Mouse (Mus musculus): ENCODE measurements around the gene Abhd17b. TPM values are rescaled to one million over a fixed set of nuclear protein-coding genes. Genes with fewer than 3 reads are reported as not detected.
A peak's percentile ranks its signal among the peaks of the same experiment; 100 is the strongest.

The Abhd17b gene
- total and polyA plus RNA-seq, 3 experiments = 19.3 to 62.1 (median 33.5) TPM

DNA sequence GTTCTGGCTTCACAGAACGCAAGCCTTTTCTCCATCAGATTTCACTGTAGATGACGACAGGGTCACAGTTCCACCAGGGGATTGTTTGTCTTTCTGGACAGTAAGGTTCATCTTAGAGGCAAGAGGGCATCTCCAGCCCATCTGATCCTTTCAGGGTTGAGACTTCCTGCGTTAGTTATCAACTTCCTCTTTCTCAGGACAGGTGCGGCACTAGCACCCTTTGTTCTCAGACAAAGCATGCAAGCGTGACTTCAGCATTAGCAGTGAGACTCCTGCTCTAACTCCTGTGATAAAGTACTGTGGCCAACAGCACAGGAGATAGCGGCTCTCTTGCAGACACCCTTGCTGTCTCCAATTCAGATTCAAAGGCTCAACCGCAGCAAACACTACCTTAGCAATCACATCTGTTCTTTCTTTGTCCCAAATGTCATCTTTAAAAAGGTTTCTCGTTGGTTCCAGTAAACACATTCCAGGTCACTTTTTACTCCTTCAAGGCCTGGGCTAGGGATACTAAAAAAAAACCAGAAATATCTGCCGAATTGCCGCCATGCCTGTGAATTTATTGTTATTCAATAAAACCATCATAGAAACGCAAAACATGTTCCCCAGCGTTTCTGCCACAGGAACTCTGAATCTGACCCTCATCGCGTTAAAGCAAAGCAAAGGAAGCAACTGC, 22.2 kb upstream of the Abhd17b start (continued):
- TF ChIP-seq HCFC1 (IDR thresholded peaks at IDR 0.05; ENCODE audit: low read depth, low read length) (0 out of 2 replicates have a peak, but pooled peaks have one; percentile 15), ZMIZ1 (IDR thresholded peaks at IDR 0.05; ENCODE audit: low read depth, low read length) (no peak), SIN3A (IDR thresholded peaks at IDR 0.05; ENCODE audit: low read length) (0 out of 2 replicates have a peak, but pooled peaks have one; percentile 30), MYC (IDR thresholded peaks at IDR 0.05; ENCODE audit: low read depth, low read length) (peak; percentile 74), MEF2A (IDR thresholded peaks at IDR 0.05; ENCODE audit: borderline replicate concordance, low read depth, low read length) (no peak), ETS1 (conservative IDR thresholded peaks at IDR 0.05; ENCODE audit: low read depth, low read length) (peak; percentile 62), POLR2A (IDR thresholded peaks at IDR 0.05; ENCODE audit: low read depth, low read length) (peak; percentile 59), JUND (conservative IDR thresholded peaks at IDR 0.05; ENCODE audit: low read depth, low read length) (no peak), RAD21 (IDR thresholded peaks at IDR 0.05; ENCODE audit: low read depth, low read length) (no peak; the same call in 1 of the 2 replicates), EP300 (IDR thresholded peaks at IDR 0.05; ENCODE audit: low read length) (peak; percentile 76), IRF4 (IDR thresholded peaks at IDR 0.05; ENCODE audit: low read depth, low read length) (peak; percentile 14; the same call in 1 of the 2 replicates), UBTF (IDR thresholded peaks at IDR 0.05; ENCODE audit: low read depth, low read length) (no peak), BHLHE40 (IDR thresholded peaks at IDR 0.05; ENCODE audit: low read depth, low read length) (peak; percentile 86), RCOR1 (conservative IDR thresholded peaks at IDR 0.05; ENCODE audit: low read depth, low read length) (peak; percentile 57; the same call in 1 of the 2 replicates), MAX (IDR thresholded peaks at IDR 0.05; ENCODE audit: low read length) (peak; percentile 57; the same call in 1 of the 2 replicates), CTCF (conservative IDR thresholded peaks at IDR 0.05 in 1 of 2, IDR thresholded peaks at IDR 0.05 in 1 of 2; ENCODE audit: low read depth in 2 of 2, low read length in 2 of 2) (no peak), NRF1 (IDR thresholded peaks at IDR 0.05; ENCODE audit: low read depth, low read length) (no peak), CHD1 (IDR thresholded peaks at IDR 0.05; ENCODE audit: low read depth, low read length) (no peak), ELF1 (IDR thresholded peaks at IDR 0.05; ENCODE audit: low read depth, low read length) (0 out of 2 replicates have a peak, but pooled peaks have one; percentile 8), MAZ (IDR thresholded peaks at IDR 0.05; ENCODE audit: low read depth, low read length) (no peak), PAX5 (IDR thresholded peaks at IDR 0.05; ENCODE audit: low read length) (peak; percentile 84), USF1 (IDR thresholded peaks at IDR 0.05; ENCODE audit: low read depth, low read length) (no peak)

DNA sequence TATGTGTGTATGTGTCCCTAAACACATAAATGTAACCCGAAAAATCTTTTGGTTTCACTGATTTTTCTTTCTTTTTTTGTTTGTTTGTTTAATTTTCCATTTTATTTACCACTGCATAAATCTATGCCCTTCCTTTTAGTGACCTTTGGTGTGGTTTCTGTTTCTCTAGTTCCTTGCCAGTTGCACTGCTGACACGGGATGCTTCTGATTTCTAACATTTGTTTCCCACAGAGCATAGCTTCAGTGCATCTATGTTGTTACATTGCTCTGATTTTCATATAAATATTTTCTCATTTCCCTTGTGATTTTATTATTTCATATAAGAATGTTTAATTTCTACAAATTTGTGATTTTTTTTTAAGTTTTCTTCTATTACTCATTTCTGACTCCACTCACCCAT, 17.6 kb upstream of the Abhd17b start:
- Histone ChIP-seq H3K36me3 (replicated peaks in 1 of 2; ENCODE audit: control insufficient read depth in 1 of 2, insufficient read depth in 1 of 2, low read length in 1 of 2) (peaks cover 0 to 13% of the 10 kb centered on the region in 2 experiments), H3K4me1 (ENCODE audit: control insufficient read depth in 1 of 2, insufficient read depth in 2 of 2) (peaks cover 0 to 44% of the 10 kb centered on the region in 2 experiments; a peak in 2 of 4 replicates), H3K79me2 (replicated peaks; ENCODE audit: control insufficient read depth, extremely low read depth, insufficient read depth, poor library complexity, severe bottlenecking) (peaks cover 17% of the 10 kb centered on the region), H3K27me3 (replicated peaks) (no peaks in the 10 kb centered on the region), H3K9ac (ENCODE audit: insufficient read depth, low read depth) (no peak overlapping the region), H3K4me2 (ENCODE audit: insufficient read depth, low read depth, poor library complexity, severe bottlenecking) (no peak overlapping the region), H3K4me3 (replicated peaks in 1 of 3; ENCODE audit: low read depth in 2 of 3, low read length in 2 of 3, poor library complexity in 1 of 3) (no peak overlapping the region), H3K27ac (ENCODE audit: insufficient read depth, low read depth) (no peak overlapping the region), H3K9me3 (replicated peaks; ENCODE audit: low read length) (no peaks in the 10 kb centered on the region)
- DNase-seq (ENCODE audit: extremely low read depth) = no peak
- TF ChIP-seq CTCF (conservative IDR thresholded peaks at IDR 0.05 in 1 of 2, IDR thresholded peaks at IDR 0.05 in 1 of 2; ENCODE audit: low read depth in 2 of 2, low read length in 2 of 2) (no peak), TCF12 (IDR thresholded peaks at IDR 0.05; ENCODE audit: low read depth, low read length) (no peak), ETS1 (conservative IDR thresholded peaks at IDR 0.05; ENCODE audit: low read depth, low read length) (no peak), MAX (IDR thresholded peaks at IDR 0.05; ENCODE audit: low read length) (no peak), CHD2 (IDR thresholded peaks at IDR 0.05; ENCODE audit: low read length) (no peak), ZMIZ1 (IDR thresholded peaks at IDR 0.05; ENCODE audit: low read depth, low read length) (no peak), TBP (conservative IDR thresholded peaks at IDR 0.05; ENCODE audit: low read depth, low read length) (no peak), MAZ (IDR thresholded peaks at IDR 0.05; ENCODE audit: low read depth, low read length) (no peak), NRF1 (IDR thresholded peaks at IDR 0.05; ENCODE audit: low read depth, low read length) (no peak), ZKSCAN1 (IDR thresholded peaks at IDR 0.05; ENCODE audit: borderline replicate concordance, low read depth, low read length) (no peak), POLR2A (IDR thresholded peaks at IDR 0.05; ENCODE audit: low read depth, low read length) (no peak), JUND (conservative IDR thresholded peaks at IDR 0.05; ENCODE audit: low read depth, low read length) (no peak), USF2 (conservative IDR thresholded peaks at IDR 0.05; ENCODE audit: low read depth, low read length) (no peak), PAX5 (IDR thresholded peaks at IDR 0.05; ENCODE audit: low read length) (no peak)
- dilution Hi-C loops (cut with MboI; ENCODE audit: extremely low pct_ligation_motif_present, extremely low pct_unique_long_range_greater_than_20kb, low sequenced_read_pairs) = no loop called here
- in situ Hi-C loops (cut with MboI; ENCODE audit: low pct_ligation_motif_present, low pct_unique_long_range_greater_than_20kb, low sequenced_read_pairs) = no loop called here
